Mouse (Mus musculus) MEL (cell line): ENCODE data around the gene Auts2.

ENCODE experiments used
- CHD2 ChIP-seq: IDR thresholded peaks from 2 replicates; pipeline ENCODE4 v1.6.1; 2011; ENCODE audit warnings: low read length, improper control_type of control experiment
- CTCF ChIP-seq, 3 experiments: IDR thresholded peaks in 2 of 3; conservative IDR thresholded peaks in 1 of 3; 2 replicates each; pipeline ENCODE4 v1.5.1; 2011 to 2012; ENCODE audit warnings: low read length in 3 of 3, low read depth in 2 of 3, mild to moderate bottlenecking in 2 of 3, improper control_type of control experiment in 1 of 3, inconsistent platforms in 1 of 3, mixed read lengths in 1 of 3, moderate library complexity in 1 of 3; ENCODE audit not compliant: control insufficient read depth in 1 of 3, insufficient read depth in 1 of 3, poor library complexity in 1 of 3, severe bottlenecking in 1 of 3
- HCFC1 ChIP-seq: IDR thresholded peaks from 2 replicates; pipeline ENCODE4 v1.6.1; 2012; ENCODE audit warnings: low read depth, mild to moderate bottlenecking, inconsistent platforms, low read length, improper control_type of control experiment, moderate library complexity
- MAX ChIP-seq: IDR thresholded peaks from 2 replicates; pipeline ENCODE4 v1.6.1; 2011; ENCODE audit warnings: low read length, improper control_type of control experiment
- MXI1 ChIP-seq: IDR thresholded peaks from 2 replicates; pipeline ENCODE4 v1.6.1; 2011; ENCODE audit warnings: mild to moderate bottlenecking, low read depth, low read length, improper control_type of control experiment
- NELFE ChIP-seq: IDR thresholded peaks from 2 replicates; pipeline ENCODE4 v1.6.1; 2011; ENCODE audit warnings: low read depth, low read length, improper control_type of control experiment
- POLR2A ChIP-seq, 2 experiments: IDR thresholded peaks; 2 replicates each; pipeline ENCODE4 v1.6.1; 2011 to 2012; ENCODE audit warnings: low read length in 2 of 2, mild to moderate bottlenecking in 2 of 2, control low read depth in 1 of 2, improper control_type of control experiment in 1 of 2, low read depth in 1 of 2, moderate library complexity in 1 of 2; ENCODE audit not compliant: control insufficient read depth in 1 of 2, insufficient read depth in 1 of 2, poor library complexity in 1 of 2
- POLR2AphosphoS2 ChIP-seq: IDR thresholded peaks from 2 replicates; pipeline ENCODE4 v1.6.1; 2011; ENCODE audit warnings: low read length, improper control_type of control experiment
- RAD21 ChIP-seq: IDR thresholded peaks from 2 replicates; pipeline ENCODE4 v1.6.1; 2011; ENCODE audit warnings: mild to moderate bottlenecking, low read depth, low read length, improper control_type of control experiment
- UBTF ChIP-seq: IDR thresholded peaks from 2 replicates; pipeline ENCODE4 v1.6.1; 2012; ENCODE audit warnings: low read depth, mild to moderate bottlenecking, inconsistent platforms, low read length, improper control_type of control experiment, moderate library complexity, borderline replicate concordance; ENCODE audit not compliant: insufficient read depth
- ZC3H11A ChIP-seq: IDR thresholded peaks from 2 replicates; pipeline ENCODE4 v1.6.1; 2012; ENCODE audit warnings: low read depth, mild to moderate bottlenecking, inconsistent platforms, low read length, improper control_type of control experiment
- ZNF384 ChIP-seq: IDR thresholded peaks from 2 replicates; pipeline ENCODE4 v1.6.1; 2012; ENCODE audit warnings: low read depth, mild to moderate bottlenecking, inconsistent platforms, low read length, improper control_type of control experiment

DNA sequence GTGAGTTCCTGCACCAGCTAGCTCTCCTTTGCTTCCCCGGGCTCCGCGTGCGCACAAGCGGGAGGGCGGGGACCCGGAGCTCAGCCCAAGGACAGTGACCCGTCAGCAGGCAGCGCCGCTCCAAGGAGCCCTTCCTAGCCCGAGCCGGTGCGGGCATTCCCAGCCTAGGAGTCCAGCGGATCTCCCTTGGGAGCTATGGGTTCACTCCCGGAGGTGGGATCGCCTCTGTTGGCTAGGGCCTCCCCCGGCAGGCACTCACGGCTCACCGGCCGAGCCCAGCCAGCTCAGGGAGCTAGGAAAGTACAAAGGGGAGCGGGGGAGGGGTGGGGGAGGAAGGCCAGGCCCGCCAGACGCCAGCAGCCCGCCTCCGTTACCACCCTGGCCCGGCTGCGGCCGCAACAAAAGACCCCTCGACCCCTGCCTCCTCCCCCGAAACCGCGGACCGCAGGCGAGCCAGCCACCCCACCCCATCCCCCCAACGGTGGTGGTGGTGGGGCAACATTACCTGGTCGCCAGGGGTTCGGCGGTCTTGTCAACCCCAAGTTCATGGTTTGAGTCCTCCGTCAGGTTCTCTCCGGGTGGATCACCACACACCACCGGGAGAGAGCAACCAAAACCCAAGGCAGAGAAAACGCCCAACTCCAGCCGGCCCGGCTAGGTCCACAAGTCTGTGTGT lies 1005.9 kb downstream of the Auts2 start:
- TF ChIP-seq CTCF (IDR thresholded peaks at IDR 0.05 in 2 of 3, conservative IDR thresholded peaks at IDR 0.05 in 1 of 3; ENCODE audit: control insufficient read depth in 1 of 3, insufficient read depth in 1 of 3, low read depth in 2 of 3, low read length in 3 of 3, poor library complexity in 1 of 3, severe bottlenecking in 1 of 3) (no peak), POLR2A (IDR thresholded peaks at IDR 0.05; ENCODE audit: control insufficient read depth in 1 of 2, insufficient read depth in 1 of 2, low read depth in 1 of 2, low read length in 2 of 2, poor library complexity in 1 of 2) (no peak), HCFC1 (no peak), NELFE (no peak), MXI1 (no peak), MAX (no peak), ZC3H11A (no peak), RAD21 (no peak), UBTF (no peak), POLR2AphosphoS2 (no peak), CHD2 (no peak), ZNF384 (no peak)
